Mouse (Mus musculus) common myeloid progenitor, adult 5-6 weeks (primary cell): ENCODE results near the gene Ptma. TPM values are rescaled to one million over a fixed set of nuclear protein-coding genes. Genes with fewer than 3 reads are reported as not detected.
"Not testable (repeated sequence)": the region's sequence is repeated elsewhere in the genome, so short reads cannot be mapped to it uniquely, and the experiment has no call there.

Experiments used
- ATAC-seq: replicated peaks from 2 replicates; pipeline ENCODE4 v1.8.0; 2016; ENCODE audit warnings: low read depth, mild to moderate bottlenecking, moderate TSS enrichment, inconsistent platforms; ENCODE audit not compliant: poor library complexity, severe bottlenecking
- total RNA-seq: library from RNA; stranded (forward); fragments of 200-1000, 187-1606 nt; gene quantifications from 2 replicates; pipeline ENCODE4 v1.2.3, GENCODE M21; 2017

Ptma gene
- total RNA-seq, 1 experiment from 2014 or later: 6,083 TPM

DNA sequence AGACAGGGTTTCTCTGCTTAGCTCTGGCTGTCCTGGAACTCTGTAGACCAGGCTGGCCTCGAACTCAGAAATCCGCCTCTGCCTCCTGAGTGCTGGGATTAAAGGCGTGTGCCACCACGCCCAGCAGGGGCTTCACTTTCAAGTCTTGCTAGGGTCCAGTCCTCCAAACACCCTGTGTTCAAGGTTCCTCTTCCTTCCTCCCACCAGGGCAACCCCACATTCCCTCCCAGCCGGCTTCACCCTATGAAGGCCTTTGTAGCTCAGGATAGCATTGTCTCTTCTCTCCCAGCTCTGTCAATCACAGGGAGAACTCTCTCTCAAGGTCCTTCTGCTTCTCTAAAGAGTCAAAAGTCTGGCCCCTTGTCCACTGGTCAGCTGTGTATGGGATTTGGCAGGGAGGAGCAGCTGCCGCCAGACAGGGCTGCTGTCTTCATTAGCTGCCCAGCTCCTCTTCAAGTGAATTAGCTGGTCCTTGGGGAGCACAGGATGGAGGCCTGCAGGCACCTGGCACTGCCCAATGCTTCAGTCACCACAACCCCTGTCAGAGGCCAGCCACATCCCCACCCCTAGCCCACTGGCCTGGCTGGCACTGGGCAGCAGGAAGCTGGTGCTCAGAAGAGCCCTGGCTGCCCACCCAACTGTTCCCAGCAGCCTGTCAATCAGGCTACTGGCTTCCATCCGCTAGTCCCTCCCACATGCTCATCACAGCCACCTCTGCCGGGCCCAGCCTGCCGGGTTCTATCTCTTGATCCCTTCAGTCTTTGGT, 15.7 kb upstream of the Ptma start:
- peak; percentile 30 for ATAC-seq

DNA sequence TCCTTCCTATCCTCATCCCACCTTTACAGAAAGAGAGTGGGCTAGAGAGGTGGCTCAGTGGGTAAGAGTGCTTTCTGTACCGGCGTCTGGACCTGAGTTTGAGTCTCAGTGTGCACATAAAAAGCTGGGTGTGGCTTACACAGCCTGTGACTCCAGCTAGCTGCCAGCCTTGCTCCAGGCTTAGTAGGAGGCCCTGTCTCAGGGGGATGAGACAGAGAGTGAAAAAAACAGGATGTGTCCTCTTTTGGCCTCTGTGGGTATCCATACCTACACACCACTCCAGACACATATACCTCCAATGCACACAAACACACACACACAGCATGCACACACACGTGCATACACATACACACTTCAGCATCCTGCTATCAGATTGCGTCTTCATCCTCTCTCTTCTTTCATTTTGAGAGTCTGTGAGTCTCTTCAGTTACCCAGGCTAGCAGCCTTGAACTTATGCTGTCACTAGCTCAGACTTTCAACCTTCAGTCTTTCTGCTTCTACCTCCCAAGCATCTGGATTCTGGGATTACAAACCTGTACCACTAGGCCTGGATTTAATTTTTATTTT, 14.3 kb upstream of the Ptma start:
- ATAC-seq: no peak

DNA sequence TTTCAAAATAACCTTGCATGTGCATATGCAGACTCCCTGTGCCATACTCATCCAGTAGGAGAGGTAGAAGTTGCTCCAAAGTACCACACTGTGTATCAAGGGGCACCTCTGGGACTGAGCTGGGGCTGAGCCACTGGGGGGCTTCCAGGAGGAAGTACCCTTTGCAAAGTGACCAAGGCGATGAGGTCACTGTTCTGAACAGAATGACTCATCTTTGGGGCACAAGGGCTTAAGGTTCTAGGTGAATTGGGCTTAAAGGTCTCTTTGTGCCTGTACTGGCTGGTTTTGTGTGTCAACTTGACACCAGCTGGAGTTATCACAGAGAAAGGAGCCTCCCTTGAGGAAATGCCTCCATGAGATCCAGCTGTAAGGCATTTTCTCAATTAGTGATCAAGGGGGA, 13.5 kb upstream of the Ptma start:
- not testable (repeated sequence) for ATAC-seq

GRCm38 (mm10) chr1:86515715-86516410, 10.7 kb upstream of the Ptma start:
- ATAC-seq: 0 out of 2 replicates have a peak, but pooled peaks have one; percentile 17

GRCm38 (mm10) chr1:86517076-86517475, 9.4 kb upstream of the Ptma start:
- ATAC-seq: no peak

DNA sequence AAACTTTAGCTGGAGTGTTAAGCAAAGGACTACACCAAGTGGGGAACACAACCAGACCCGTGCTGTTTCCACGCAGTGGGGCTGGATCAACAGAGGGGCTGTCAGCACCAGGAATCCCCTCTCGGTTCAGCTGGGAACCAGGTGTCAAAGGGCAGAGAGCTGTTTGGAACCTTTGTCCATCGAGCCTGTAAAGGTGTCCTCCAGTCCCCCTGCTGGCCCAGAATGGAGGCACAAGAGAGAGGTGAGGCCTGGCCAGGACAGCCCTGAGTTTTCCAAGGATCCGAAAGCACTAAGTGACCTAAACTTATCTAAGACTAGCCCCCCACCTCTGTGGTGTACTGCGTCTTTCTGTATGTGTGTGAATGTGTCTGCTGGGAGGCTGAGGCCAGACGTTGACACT, 6.2 kb upstream of the Ptma start:
- no peak for ATAC-seq

- ATAC-seq: no peak
These were observed 4.1 kb upstream of the Ptma start for GRCm38 (mm10) chr1:86522286-86522871.

DNA sequence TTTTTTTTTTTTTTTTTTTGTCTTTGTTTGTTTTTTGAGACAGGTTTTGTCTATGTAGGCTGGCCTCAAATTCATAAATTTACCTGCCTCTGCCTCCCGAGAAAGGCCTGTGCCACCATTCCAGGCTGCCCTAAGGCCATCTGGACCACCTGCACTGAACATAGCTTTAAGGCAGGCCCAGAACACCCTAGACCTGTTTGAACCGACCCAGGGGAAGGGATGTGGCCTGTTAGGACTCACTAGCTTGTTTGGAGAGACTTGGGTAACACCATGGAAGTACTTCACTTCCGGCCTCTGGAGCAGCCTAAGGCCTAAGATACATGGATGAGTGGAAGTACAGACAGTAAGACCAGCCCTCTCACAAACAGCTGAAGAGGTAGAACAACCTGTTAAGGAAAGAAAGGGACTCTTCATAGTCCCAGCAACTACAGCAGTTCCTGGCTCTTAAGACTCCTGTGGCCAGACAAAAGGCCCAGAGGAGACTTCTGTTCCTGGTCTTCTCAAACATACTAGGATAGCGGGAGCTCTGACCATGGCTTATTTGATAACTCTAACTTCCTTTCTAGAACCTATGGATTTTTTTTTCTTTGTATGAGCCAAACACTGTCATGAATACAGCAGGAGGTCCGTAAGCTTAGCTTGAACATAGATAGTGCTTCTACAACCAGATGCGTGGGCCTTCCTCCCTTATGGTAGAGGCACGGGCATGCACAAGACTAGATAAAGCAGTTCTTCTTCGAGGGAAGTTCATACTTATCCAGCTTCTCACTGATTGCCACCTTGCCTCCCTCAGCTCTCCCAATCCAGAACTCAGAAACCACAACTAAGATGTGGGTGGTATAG, 2.5 kb upstream of the Ptma start:
- ATAC-seq: no peak

- peak; percentile 45 for ATAC-seq
These were observed 1.7 kb upstream of the Ptma start for GRCm38 (mm10) chr1:86524619-86525498.

GRCm38 (mm10) chr1:86525499-86526115, 919 bp upstream of the Ptma start:
- ATAC-seq: peak; percentile 4

DNA sequence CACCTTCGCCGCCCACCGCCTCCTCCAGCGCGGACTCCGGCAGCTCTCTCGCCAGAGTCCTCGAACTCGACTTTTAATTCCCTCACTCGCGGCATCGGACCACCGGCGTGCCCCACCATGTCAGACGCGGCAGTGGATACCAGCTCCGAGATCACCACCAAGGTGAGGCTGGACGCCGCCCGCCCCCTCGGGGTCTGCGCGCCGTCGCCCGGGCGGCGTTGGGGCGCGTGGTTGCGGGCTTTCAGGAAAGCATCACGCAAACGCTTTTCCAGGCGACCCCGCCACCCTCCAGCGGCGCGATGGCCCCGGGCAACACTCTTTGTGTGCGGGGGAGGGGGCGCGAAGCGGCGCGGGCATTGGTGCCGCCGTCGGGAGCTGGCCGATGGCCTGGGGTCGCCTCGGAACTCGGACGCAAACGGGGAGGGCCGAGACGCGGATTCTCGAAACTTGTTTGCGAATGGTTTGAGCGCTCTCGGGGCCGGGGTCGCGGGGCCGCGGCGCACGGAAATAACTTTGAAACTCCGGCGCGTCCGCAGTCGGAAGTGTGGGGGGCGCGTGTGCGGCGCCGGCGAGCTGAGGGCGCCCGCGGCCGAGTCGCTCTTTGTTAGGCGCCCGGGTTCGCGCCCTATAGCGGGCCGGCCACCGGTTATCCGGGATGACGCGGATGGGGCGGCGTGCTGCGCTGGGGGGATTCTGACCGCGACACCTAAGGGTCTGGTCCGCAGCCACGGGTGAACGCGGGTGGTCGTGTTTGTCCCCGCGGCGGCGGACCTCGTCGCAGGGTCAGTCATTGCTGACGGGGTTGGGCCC, 468 bp downstream of the Ptma start:
- no peak for ATAC-seq

GRCm38 (mm10) chr1:86527599-86528486, 1.3 kb downstream of the Ptma start:
- peak; percentile 1; the same call in 1 of the 2 replicates for ATAC-seq

DNA sequence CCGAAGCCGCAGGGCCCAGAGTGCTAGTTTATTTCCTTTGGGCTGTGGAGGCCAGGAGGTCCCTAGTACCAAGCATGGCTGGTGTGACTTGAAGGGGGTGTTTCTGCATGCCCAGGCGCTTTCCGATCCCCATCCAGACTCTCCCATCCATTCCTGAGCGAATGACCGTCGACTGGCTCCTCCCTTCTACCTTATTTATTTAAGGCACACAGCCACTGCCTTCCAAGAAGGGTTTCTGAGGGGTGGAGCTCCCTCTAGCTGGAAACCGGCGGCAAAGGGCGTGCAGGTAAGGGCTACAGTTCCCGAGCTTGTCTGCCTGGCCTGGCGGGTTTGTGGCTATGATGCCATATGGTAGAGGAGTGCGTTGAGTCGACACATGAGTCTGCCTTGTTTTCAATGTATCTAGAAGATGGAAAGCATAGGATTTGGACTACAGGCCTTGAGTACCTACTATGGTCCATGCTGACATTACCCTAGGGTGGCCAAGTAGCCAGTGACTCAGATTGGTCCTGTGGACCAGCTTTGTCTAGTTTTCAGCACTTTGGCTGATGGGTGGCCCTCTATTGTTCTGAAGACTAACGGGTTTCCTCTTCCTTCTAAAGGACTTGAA, 2.1 kb downstream of the Ptma start:
- ATAC-seq: no peak

- no peak for ATAC-seq
These were observed 3.1 kb downstream of the Ptma start for GRCm38 (mm10) chr1:86529590-86529989.

DNA sequence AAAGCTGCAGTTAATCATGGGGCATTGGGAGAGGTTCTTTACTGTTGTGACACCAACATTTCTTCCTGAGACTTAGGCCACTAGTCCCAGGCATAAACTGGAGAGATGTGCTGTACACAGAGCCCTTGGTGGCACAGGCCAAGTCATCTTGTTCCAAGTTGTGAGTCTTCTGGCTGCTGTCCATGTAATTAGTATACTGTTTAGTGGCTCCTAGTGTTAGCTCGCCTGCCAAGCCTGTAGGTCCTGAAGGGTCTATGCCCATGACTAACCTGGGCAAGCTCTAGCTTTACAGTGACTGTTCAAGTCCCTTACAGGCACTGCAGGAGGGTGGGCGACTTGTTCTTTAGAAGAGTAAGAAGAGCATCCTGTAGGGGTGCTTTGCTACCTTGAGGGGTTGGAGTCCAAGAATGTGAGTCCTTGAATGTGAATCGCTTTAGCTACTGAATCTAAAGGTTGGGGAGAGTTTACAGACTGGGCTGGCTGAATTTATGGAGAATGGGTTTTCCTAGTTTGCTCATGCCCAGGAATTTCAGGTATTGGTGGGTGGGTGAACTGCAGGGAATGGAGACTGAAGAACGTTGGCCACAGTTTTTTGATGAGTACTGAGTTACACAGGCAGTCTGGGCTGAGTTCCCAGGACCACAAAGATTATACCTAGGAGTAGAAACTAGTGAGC, 4.5 kb downstream of the Ptma start:
- ATAC-seq: no peak
